Mouse (Mus musculus) cortical plate, adult 2 months (tissue): ENCODE measurements around the gene Ttyh3. TPM values are rescaled to one million over a fixed set of nuclear protein-coding genes. Genes with fewer than 3 reads are reported as not detected.

ENCODE experiments used
- H3K27ac ChIP-seq: fragments of 200-500 bp; 2 replicates; pipeline ENCODE4 v1.5.1; 2012; ENCODE audit warnings: low read length, control low read depth, inconsistent platforms; ENCODE audit not compliant: insufficient read depth
- H3K4me1 ChIP-seq: fragments of 200-500 bp; 2 replicates; pipeline ENCODE4 v1.6.1; 2011; ENCODE audit warnings: low read length; ENCODE audit not compliant: control insufficient read depth, insufficient read depth
- H3K4me3 ChIP-seq: fragments of 200-500 bp; 2 replicates; pipeline ENCODE4 v1.5.1; 2011; ENCODE audit warnings: mild to moderate bottlenecking, low read length, control low read depth; ENCODE audit not compliant: insufficient read depth
- CTCF ChIP-seq: fragments of 200-500 bp; IDR thresholded peaks from 2 replicates; pipeline ENCODE4 v1.5.1; 2011; ENCODE audit warnings: mild to moderate bottlenecking, control low read depth, low read length; ENCODE audit not compliant: insufficient read depth; ENCODE audit errors: extremely low read depth
- POLR2A ChIP-seq: fragments of 200-500 bp; IDR thresholded peaks from 2 replicates; pipeline ENCODE4 v1.6.1; 2011; ENCODE audit warnings: mild to moderate bottlenecking, low read length, control low read depth; ENCODE audit not compliant: insufficient read depth; ENCODE audit errors: extremely low read depth
- polyA plus RNA-seq: library from polyadenylated mRNA; depleted of rRNA; stranded (reverse); fragments of >200 nt; gene quantifications from 2 replicates; pipeline ENCODE4 v1.2.3, GENCODE M21; 2012; rRNA removed

Ttyh3 gene
- 114 and 119 TPM in 2 replicates for polyA plus RNA-seq

GRCm38 (mm10) chr5:140648519-140649100 is at the start of gene Ttyh3:
TSS of gene Ttyh3 (minus strand) at chr5:140649031.
- H3K4me3 ChIP-seq, result peak within 1 kb of the TSS; percentile 91
- H3K27ac ChIP-seq, result peak within 1 kb of the TSS; percentile 90
- H3K4me1 ChIP-seq, result 0 out of 2 replicates have a peak, but pooled peaks cover 2% of the 10 kb centered on the region
- TF ChIP-seq CTCF (no peak), POLR2A (0 out of 2 replicates have a peak, but pooled peaks have one; percentile 19)

- Histone ChIP-seq H3K4me3 (no peak overlapping the region), H3K4me1 (no peaks in the 10 kb centered on the region), H3K27ac (no peak overlapping the region)
- TF ChIP-seq POLR2A (no peak), CTCF (no peak)
Observed at GRCm38 (mm10) chr5:140695987-140696386, 47.2 kb upstream of the Ttyh3 start.

- Histone ChIP-seq H3K27ac (no peak overlapping the region), H3K4me1 (peaks cover 3% of the 10 kb centered on the region; the same call in 1 of the 2 replicates), H3K4me3 (no peak overlapping the region)
- no peak for TF ChIP-seq POLR2A
- TF ChIP-seq CTCF, result no peak
Observed at GRCm38 (mm10) chr5:140688434-140688833, 39.6 kb upstream of the Ttyh3 start.

GRCm38 (mm10) chr5:140684343-140685148 is 35.7 kb upstream of the Ttyh3 start:
- H3K4me1 ChIP-seq, result peaks cover 3% of the 10 kb centered on the region; the same call in 1 of the 2 replicates
- TF ChIP-seq POLR2A (no peak), CTCF (peak; percentile 75)
- H3K27ac ChIP-seq, result no peak overlapping the region
- no peak overlapping the region for H3K4me3 ChIP-seq

- H3K4me1 ChIP-seq, result no peaks in the 10 kb centered on the region
- TF ChIP-seq POLR2A (no peak), CTCF (no peak)
- no peak overlapping the region for H3K4me3 ChIP-seq
- no peak overlapping the region for H3K27ac ChIP-seq
Observed at GRCm38 (mm10) chr5:140682113-140682512, 33.3 kb upstream of the Ttyh3 start.

- TF ChIP-seq CTCF, result no peak
- TF ChIP-seq POLR2A, result no peak
- Histone ChIP-seq H3K4me1 (no peaks in the 10 kb centered on the region), H3K4me3 (no peak overlapping the region), H3K27ac (no peak overlapping the region)
Observed at GRCm38 (mm10) chr5:140680950-140681349, 32.1 kb upstream of the Ttyh3 start.

GRCm38 (mm10) chr5:140680051-140680450 is 31.2 kb upstream of the Ttyh3 start:
- no peaks in the 10 kb centered on the region; the same call in 1 of the 2 replicates for H3K4me1 ChIP-seq
- TF ChIP-seq POLR2A (no peak), CTCF (no peak)
- H3K4me3 ChIP-seq, result no peak overlapping the region
- H3K27ac ChIP-seq, result no peak overlapping the region

GRCm38 (mm10) chr5:140677137-140677536 is 28.3 kb upstream of the Ttyh3 start:
- no peak for TF ChIP-seq POLR2A
- no peak for TF ChIP-seq CTCF
- Histone ChIP-seq H3K4me3 (no peak overlapping the region), H3K4me1 (no peaks in the 10 kb centered on the region; the same call in 1 of the 2 replicates), H3K27ac (no peak overlapping the region)

GRCm38 (mm10) chr5:140675640-140676039 is 26.8 kb upstream of the Ttyh3 start:
- H3K27ac ChIP-seq, result no peak overlapping the region
- H3K4me1 ChIP-seq, result no peaks in the 10 kb centered on the region; the same call in 1 of the 2 replicates
- TF ChIP-seq POLR2A (no peak), CTCF (no peak)
- no peak overlapping the region for H3K4me3 ChIP-seq
